Mouse (Mus musculus) kidney, adult 2 months (tissue): ENCODE measurements around the gene Dscam.

Experiments used
- CTCF ChIP-seq: fragments of 200-500 bp; conservative IDR thresholded peaks from 2 replicates; pipeline ENCODE4 v1.5.1; 2011; ENCODE audit warnings: low read depth, mild to moderate bottlenecking, control low read depth, low read length, moderate library complexity, mixed read lengths; ENCODE audit not compliant: insufficient read depth, insufficient read length
- POLR2A ChIP-seq: fragments of 200-500 bp; IDR thresholded peaks from one replicate; pipeline ENCODE4 v1.6.1; 2011; ENCODE audit warnings: low read depth, low read length, control low read depth

GRCm38 (mm10) chr16:97194630-97195029 lies 24.1 kb upstream of the Dscam start:
- TF ChIP-seq CTCF (no peak), POLR2A (no peak)
